Mouse (Mus musculus) kidney, adult 2 months (tissue): ENCODE results near the gene Sh3glb1. TPM values are rescaled to one million over a fixed set of nuclear protein-coding genes. Genes with fewer than 3 reads are reported as not detected.

Source experiments
- DNase-seq: peaks from one replicate; pipeline ENCODE4 v3.0.0; 2021
- H3K27ac ChIP-seq: fragments of 200-500 bp; 2 replicates; pipeline ENCODE4 v1.5.1; 2012; ENCODE audit warnings: low read depth, low read length, control low read depth, inconsistent platforms; ENCODE audit not compliant: insufficient read depth
- H3K27me3 ChIP-seq: fragments of 200-500 bp; replicated peaks from 2 replicates; pipeline ENCODE4 v1.6.1; 2012; ENCODE audit warnings: mild to moderate bottlenecking, moderate library complexity, low read length, inconsistent platforms; ENCODE audit not compliant: control insufficient read depth, insufficient read depth
- H3K36me3 ChIP-seq: fragments of 200-500 bp; 2 replicates; pipeline ENCODE4 v1.6.1; 2012; ENCODE audit warnings: mild to moderate bottlenecking, moderate library complexity, low read length, inconsistent platforms; ENCODE audit not compliant: control insufficient read depth, insufficient read depth
- H3K4me1 ChIP-seq: fragments of 200-500 bp; 2 replicates; pipeline ENCODE4 v1.6.1; 2011; ENCODE audit warnings: low read length; ENCODE audit not compliant: control insufficient read depth, insufficient read depth
- H3K4me3 ChIP-seq: fragments of 200-500 bp; 2 replicates; pipeline ENCODE4 v1.5.1; 2011; ENCODE audit warnings: mild to moderate bottlenecking, low read depth, low read length, control low read depth; ENCODE audit not compliant: insufficient read depth
- CTCF ChIP-seq: fragments of 200-500 bp; conservative IDR thresholded peaks from 2 replicates; pipeline ENCODE4 v1.5.1; 2011; ENCODE audit warnings: low read depth, mild to moderate bottlenecking, control low read depth, low read length, moderate library complexity, mixed read lengths; ENCODE audit not compliant: insufficient read depth, insufficient read length
- POLR2A ChIP-seq: fragments of 200-500 bp; IDR thresholded peaks from one replicate; pipeline ENCODE4 v1.6.1; 2011; ENCODE audit warnings: low read depth, low read length, control low read depth
- WGBS: fragments of 180-500 bp; shearing (Covaris S2); methylation state at CpG from one replicate; pipeline ENCODE4 v1.1.7; 2018; 5-methylcytosine and 5-hydroxymethylcytosine counted together
- polyA plus RNA-seq: library from polyadenylated mRNA; depleted of rRNA; stranded (reverse); fragments of >200 nt; gene quantifications from 2 replicates; pipeline ENCODE4 v1.2.3, GENCODE M21; 2012

Gene Sh3glb1
- polyA plus RNA-seq, 1 experiment: 23.8 TPM

DNA sequence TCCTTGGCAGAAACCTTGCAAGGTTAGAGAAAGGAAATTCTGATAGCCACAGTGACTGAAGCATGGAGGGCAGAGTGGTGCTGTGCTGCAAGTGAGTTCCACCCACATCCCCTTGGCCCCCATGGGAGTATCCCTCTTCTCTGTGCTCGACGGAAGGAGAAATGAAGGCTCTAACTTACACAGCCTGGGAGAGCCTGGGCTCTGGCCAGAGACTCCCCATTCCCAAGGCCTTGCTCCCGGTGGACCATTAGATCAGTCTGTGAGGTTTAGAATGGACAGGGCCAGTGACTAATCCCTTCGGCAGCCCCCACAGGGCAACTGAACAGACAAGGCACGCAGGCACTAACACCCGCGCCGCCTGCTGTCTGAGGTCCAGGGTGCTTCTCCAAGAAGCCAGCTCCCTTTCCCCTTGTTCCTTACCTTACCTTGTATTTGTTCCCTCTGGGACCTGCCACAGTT lies 40.4 kb downstream of the Sh3glb1 start:
- no peak for DNase-seq
- no peak overlapping the region for H3K27ac ChIP-seq
- H3K4me3 ChIP-seq: no peak overlapping the region
- no peaks in the 10 kb centered on the region for H3K4me1 ChIP-seq
- no peaks in the 10 kb centered on the region for H3K27me3 ChIP-seq
- 65% methylated on average over 8 of the region's 8 CpGs for WGBS
- no peaks in the 10 kb centered on the region; the same call in 1 of the 2 replicates for H3K36me3 ChIP-seq
- TF ChIP-seq CTCF: no peak
- TF ChIP-seq POLR2A: no peak

DNA sequence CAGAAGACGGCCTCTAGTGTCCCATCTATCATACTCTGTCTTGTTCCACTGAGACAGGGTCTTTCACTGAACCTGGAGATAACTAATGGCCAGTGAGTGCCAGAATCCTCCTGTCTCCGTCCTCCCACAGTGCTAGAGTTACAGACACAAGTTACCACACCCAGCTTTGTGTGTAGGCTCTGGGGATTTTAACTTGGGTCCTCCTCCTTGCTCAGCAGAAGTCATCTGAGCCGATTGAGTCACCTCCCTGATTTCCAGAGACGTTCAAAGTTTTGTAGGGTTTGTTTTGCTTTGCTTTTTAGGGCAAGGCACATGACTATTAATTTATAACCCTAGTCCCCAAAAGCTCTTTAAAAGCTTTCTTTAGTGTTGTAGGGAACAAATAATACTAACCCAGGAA lies 41.0 kb downstream of the Sh3glb1 start:
- H3K4me1 ChIP-seq: no peaks in the 10 kb centered on the region
- H3K36me3 ChIP-seq: no peaks in the 10 kb centered on the region
- WGBS: 37% methylated on average over 4 of the region's 4 CpGs
- no peak overlapping the region for H3K4me3 ChIP-seq
- DNase-seq: no peak
- no peak overlapping the region for H3K27ac ChIP-seq
- no peak for TF ChIP-seq CTCF
- no peak for TF ChIP-seq POLR2A
- no peaks in the 10 kb centered on the region for H3K27me3 ChIP-seq

DNA sequence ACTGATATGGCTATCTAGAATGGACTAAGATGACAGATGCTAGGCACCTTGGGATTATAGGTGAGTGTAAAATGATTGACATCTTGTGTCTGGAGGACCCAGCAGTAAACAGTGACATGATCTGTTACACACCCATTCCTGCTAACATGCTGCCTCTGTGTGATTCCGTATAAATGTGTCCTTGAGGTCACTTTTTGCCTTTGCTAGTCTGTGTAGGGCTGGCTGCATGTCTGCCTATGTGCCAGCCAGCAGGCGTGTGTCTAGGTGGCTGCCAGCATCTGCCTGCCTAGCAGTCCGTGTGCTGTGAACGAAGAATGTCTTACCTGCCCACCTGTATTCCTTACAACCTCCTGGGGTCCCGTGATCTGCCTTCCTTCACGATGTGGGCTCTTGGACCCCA lies 42.4 kb downstream of the Sh3glb1 start:
- Histone ChIP-seq H3K27me3 (no peaks in the 10 kb centered on the region), H3K4me3 (no peak overlapping the region), H3K36me3 (no peaks in the 10 kb centered on the region), H3K4me1 (no peaks in the 10 kb centered on the region), H3K27ac (no peak overlapping the region)
- no peak for DNase-seq
- 87% methylated on average over 6 of the region's 6 CpGs for WGBS
- TF ChIP-seq CTCF (no peak), POLR2A (no peak)

DNA sequence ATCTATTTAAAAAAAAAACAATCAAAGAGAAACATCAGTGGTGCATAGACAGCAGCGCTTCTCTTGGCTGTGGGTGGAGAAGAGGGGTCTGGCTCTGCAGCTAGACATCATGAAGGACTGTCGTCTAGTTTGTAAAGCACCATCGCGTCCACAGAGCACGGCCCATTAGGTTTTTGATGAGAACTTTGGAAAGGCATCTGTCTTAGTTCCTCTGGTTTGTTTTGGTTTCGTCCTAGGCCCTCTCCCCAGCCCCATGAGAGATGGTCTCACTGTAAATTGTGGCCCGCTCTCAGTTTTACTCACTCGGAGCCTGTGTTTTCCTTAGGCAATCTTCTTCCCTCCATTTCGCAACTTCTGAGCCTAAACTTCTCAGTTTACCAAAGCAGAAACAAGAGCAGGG lies 43.9 kb downstream of the Sh3glb1 start:
- TF ChIP-seq POLR2A (no peak), CTCF (no peak)
- Histone ChIP-seq H3K36me3 (no peaks in the 10 kb centered on the region), H3K27ac (no peak overlapping the region), H3K4me1 (no peaks in the 10 kb centered on the region), H3K4me3 (no peak overlapping the region), H3K27me3 (no peaks in the 10 kb centered on the region; the same call in 1 of the 2 replicates)
- 56% methylated on average over 9 of the region's 9 CpGs for WGBS
- no peak for DNase-seq

DNA sequence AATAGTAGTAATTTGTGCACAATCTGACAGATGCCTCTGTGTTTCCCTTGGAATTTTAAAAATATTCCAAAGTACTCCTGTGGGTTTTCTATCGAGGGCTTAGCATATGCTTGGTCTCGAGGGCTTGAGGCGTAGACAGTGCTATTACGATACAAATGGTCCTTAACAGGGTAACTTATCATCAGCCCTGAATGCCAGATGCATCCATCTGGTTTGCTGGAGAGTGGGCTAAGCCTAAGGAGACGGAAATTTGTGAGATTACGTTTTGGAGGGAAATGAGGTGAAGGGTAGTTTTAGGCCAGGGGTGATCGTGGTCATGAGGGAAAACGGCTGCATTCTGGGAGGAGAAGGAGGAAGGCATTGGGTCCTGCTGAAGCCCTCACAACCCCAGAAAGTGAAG lies 48.1 kb downstream of the Sh3glb1 start:
- H3K27me3 ChIP-seq: peaks cover 2% of the 10 kb centered on the region; the same call in 1 of the 2 replicates

DNA sequence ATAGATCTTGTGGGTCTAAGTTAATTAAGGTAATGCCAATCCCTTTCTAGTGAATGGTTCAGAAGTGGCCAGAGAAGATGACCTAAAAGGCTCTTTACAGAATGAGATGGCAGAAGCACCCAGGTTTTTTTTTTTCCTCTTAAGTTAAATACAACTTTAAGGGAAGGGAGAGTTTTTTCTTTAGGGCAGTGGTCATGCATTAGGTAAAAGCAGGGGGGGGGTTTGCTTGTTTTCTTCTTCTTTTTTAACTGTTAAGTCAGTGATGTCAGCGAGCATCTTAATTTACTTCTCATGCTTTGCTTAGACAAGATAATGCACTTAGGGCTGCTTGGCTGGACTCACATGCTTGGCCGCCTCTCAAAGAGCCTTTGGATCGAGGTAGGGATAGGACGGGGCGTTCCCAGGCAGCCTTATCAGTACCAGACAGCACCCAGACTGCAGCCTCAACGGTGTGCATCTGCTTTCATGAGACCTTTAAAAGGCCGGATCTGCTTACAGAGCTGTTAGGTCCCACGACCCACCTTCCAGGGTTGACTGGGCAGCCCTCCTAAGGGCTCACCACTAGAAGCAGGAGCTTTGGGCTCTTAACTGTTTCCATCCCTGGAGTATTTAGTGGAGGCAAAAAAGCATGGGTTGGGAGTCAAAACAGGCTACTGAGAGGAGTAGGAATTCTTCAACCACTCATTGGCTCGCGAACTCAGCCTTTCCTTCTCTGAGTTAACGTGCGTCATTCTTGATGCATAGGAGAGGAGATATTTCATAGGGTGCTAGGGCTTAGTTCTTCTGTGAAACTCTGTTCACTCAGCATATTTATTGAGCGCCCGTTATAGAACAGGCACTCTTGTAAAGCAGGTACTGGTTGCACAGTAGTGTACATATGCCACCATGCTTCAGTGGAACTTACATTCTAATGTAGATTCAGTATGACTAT lies 49.9 kb downstream of the Sh3glb1 start:
- 56% methylated on average over 14 of the region's 14 CpGs for WGBS
- DNase-seq: no peak

More for the DNA sequence above, 48.1 kb downstream of the Sh3glb1 start:
- Histone ChIP-seq H3K4me3 (no peak overlapping the region), H3K27ac (no peak overlapping the region), H3K4me1 (no peaks in the 10 kb centered on the region), H3K36me3 (no peaks in the 10 kb centered on the region)
- DNase-seq: no peak
- WGBS: 72% methylated on average over 8 of the region's 8 CpGs
- TF ChIP-seq POLR2A (no peak), CTCF (no peak)

DNA sequence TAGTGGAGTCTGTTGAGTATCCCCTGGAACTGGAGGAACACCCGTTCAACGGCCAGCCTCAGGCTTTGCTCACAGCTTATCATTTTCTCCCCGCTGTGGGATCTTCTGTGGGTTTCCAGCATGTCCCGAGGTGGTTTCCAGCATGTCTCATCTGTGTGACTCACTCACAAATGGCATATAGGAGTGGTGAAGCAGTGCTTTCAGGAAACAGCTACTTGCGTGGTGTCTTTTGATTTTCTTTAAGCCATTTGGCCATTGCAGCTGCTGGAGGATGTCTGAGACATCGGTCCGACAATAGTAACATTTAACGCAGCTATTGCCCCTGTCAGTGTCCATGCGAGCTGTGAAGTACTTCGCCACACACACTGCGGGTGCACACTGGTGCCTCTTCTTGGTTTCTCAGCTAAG lies 50.7 kb downstream of the Sh3glb1 start:
- no peak overlapping the region for H3K4me3 ChIP-seq
- no peaks in the 10 kb centered on the region for H3K36me3 ChIP-seq
- peaks cover 2% of the 10 kb centered on the region; the same call in 1 of the 2 replicates for H3K27me3 ChIP-seq
- 65% methylated on average over 11 of the region's 11 CpGs for WGBS
- DNase-seq: no peak
- no peaks in the 10 kb centered on the region for H3K4me1 ChIP-seq
- H3K27ac ChIP-seq: no peak overlapping the region
- TF ChIP-seq POLR2A (no peak), CTCF (no peak)

More for the DNA sequence above, 49.9 kb downstream of the Sh3glb1 start:
- no peaks in the 10 kb centered on the region for H3K4me1 ChIP-seq
- TF ChIP-seq POLR2A: no peak
- TF ChIP-seq CTCF: no peak
- H3K4me3 ChIP-seq: no peak overlapping the region
- H3K27ac ChIP-seq: no peak overlapping the region
- no peaks in the 10 kb centered on the region for H3K36me3 ChIP-seq
- peaks cover 2% of the 10 kb centered on the region; the same call in 1 of the 2 replicates for H3K27me3 ChIP-seq
